Mouse (Mus musculus) megakaryocyte-erythroid progenitor cell, adult 5 weeks (primary cell): ENCODE measurements around the gene Ddx60. TPM values are rescaled to one million over a fixed set of nuclear protein-coding genes. Genes with fewer than 3 reads are reported as not detected.

Source experiments
- polyA plus RNA-seq: library from polyadenylated mRNA; stranded (reverse); fragments of >175 nt; gene quantifications from 2 replicates; pipeline ENCODE4 v1.2.3, GENCODE M21; 2012

The Ddx60 gene
- 0.05 and 0.11 TPM in 2 replicates for polyA plus RNA-seq

GRCm38 (mm10) chr8:61927777-61928494 is at the start of gene Ddx60:
Gene Ddx60 (plus strand): TSS chr8:61928087.

GRCm38 (mm10) chr8:61902521-61902920 is 25.4 kb upstream of the Ddx60 start, which contains the start of gene Palld:
Gene Palld (minus strand): TSS chr8:61902690.

Other genes starting within 250 kb of the Ddx60 start
- gene Palld, start 25.4 kb upstream of the Ddx60 start, polyA plus RNA-seq: 1.1 and 1.3 TPM in 2 replicates
- gene Anxa10, start 195.1 kb downstream of the Ddx60 start, polyA plus RNA-seq: not detected in 2 replicates